Mouse (Mus musculus) limb, embryonic 10.5 days (tissue): ENCODE data around the gene Svs1. TPM values are rescaled to one million over a fixed set of nuclear protein-coding genes. Genes with fewer than 3 reads are reported as not detected.

Experiments
- DNase-seq: peaks from one replicate; pipeline ENCODE4 v3.0.0-alpha.2; 2017; ENCODE audit warnings: low spot score
- H3K27ac ChIP-seq: fragments of 300-500 bp; sonication (generic); 2 replicates; pipeline ENCODE4 v1.5.1; 2016; ENCODE audit warnings: mild to moderate bottlenecking
- H3K27me3 ChIP-seq: fragments of 300-500 bp; sonication (generic); 2 replicates; pipeline ENCODE4 v1.6.1; 2016; ENCODE audit warnings: low read depth, mild to moderate bottlenecking; ENCODE audit not compliant: poor library complexity, severe bottlenecking
- H3K36me3 ChIP-seq: fragments of 300-500 bp; sonication (generic); 2 replicates; pipeline ENCODE4 v1.6.1; 2016; ENCODE audit warnings: mild to moderate bottlenecking, moderate library complexity
- H3K4me1 ChIP-seq: fragments of 300-500 bp; sonication (generic); 2 replicates; pipeline ENCODE4 v1.6.1; 2016
- H3K4me3 ChIP-seq: fragments of 300-500 bp; sonication (generic); 2 replicates; pipeline ENCODE4 v1.5.1; 2016; ENCODE audit warnings: mild to moderate bottlenecking, moderate library complexity
- H3K9me3 ChIP-seq: fragments of 300-500 bp; sonication (generic); replicated peaks from 2 replicates; pipeline ENCODE4 v1.6.1; 2016; ENCODE audit warnings: mild to moderate bottlenecking
- whole genome bisulfite sequencing: fragments of 180-500 bp; shearing (Covaris S2); methylation state at CpG from one replicate; pipeline ENCODE4 v1.1.7; 2016; 5-methylcytosine and 5-hydroxymethylcytosine counted together
- polyA plus RNA-seq: library from polyadenylated mRNA; unstranded; fragments of >200 nt; fragmentation: Nextera tagmentation; extraction: Ambion mirVana; gene quantifications from 2 replicates; pipeline ENCODE4 v1.2.1, GENCODE M21; 2016

Gene Svs1
- polyA plus RNA-seq, 1 experiment from 2014 or later: not detected

DNA sequence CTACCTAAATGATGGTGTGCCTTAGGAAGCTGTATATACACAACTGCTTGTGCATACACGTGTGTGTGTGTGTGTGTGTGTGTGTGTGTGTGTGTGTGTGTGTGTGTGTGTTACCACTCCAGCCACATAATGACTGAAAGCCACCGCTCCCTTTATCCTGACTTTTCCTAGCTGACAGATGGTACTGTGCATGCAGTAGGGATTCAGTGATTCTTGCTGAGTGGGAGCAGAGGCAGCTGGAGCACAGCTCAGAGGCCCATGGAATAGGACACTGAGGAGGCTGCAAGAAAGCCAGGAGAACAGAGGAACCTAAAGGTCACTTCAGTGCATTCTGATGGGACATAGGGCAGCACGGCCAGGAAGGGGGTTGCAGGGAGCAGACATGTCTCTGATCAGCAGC, 4.4 kb upstream of the Svs1 start:
- no peak for DNase-seq
- no peak overlapping the region for H3K27ac ChIP-seq
- WGBS: 89% methylated on average over 3 of the region's 3 CpGs
- no peaks in the 10 kb centered on the region for H3K4me1 ChIP-seq
- no peaks in the 10 kb centered on the region for H3K27me3 ChIP-seq
- H3K36me3 ChIP-seq: no peaks in the 10 kb centered on the region
- H3K4me3 ChIP-seq: no peak overlapping the region
- H3K9me3 ChIP-seq: no peaks in the 10 kb centered on the region

DNA sequence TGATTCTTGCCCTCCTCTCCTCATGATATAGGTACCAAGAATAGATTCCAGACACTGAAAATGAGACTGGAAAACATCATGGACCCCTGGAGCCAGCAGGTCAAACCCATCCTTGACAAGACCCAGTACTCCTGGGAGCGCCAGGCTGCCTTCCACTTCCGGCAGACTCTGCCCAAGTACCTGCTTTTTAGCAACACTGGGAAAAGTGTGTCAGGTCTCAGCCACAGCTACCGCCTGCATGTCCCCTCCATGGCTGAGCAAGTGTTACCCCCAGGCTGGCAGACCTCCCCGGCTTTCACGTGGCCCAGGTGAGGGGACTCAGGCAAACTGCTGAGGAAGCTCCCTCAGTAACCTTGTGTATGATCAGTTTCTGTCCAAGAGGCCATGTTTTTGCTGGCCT, 3.3 kb downstream of the Svs1 start:
- Histone ChIP-seq H3K27ac (no peak overlapping the region), H3K36me3 (no peaks in the 10 kb centered on the region), H3K4me3 (no peak overlapping the region), H3K4me1 (no peaks in the 10 kb centered on the region), H3K27me3 (no peaks in the 10 kb centered on the region), H3K9me3 (no peaks in the 10 kb centered on the region)
- WGBS: 93% methylated on average over 5 of the region's 5 CpGs
- no peak for DNase-seq

DNA sequence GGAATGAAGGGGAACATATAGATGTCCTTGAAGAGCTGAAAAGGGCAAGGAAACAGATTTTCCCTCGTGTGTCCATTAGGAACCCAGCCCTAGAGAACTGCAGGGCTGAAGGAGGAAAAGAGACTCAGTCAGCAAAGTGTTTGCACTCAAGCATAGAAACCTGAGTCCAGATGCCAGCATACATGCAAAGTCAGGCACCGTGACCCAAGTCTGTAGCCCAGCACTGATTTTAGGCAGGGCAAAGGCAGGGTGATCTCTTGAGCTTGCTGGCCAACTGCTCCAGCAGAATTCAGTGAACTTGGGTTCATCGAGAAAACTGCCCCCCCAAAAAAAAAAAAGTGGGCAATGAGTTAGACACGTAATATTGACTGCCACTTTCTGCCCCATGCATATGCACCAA, 5.3 kb downstream of the Svs1 start:
- WGBS: 86% methylated on average over 4 of the region's 4 CpGs
- H3K4me3 ChIP-seq: no peak overlapping the region
- H3K9me3 ChIP-seq: no peaks in the 10 kb centered on the region
- H3K36me3 ChIP-seq: no peaks in the 10 kb centered on the region
- no peak overlapping the region for H3K27ac ChIP-seq
- DNase-seq: no peak
- H3K4me1 ChIP-seq: no peaks in the 10 kb centered on the region
- no peaks in the 10 kb centered on the region for H3K27me3 ChIP-seq

DNA sequence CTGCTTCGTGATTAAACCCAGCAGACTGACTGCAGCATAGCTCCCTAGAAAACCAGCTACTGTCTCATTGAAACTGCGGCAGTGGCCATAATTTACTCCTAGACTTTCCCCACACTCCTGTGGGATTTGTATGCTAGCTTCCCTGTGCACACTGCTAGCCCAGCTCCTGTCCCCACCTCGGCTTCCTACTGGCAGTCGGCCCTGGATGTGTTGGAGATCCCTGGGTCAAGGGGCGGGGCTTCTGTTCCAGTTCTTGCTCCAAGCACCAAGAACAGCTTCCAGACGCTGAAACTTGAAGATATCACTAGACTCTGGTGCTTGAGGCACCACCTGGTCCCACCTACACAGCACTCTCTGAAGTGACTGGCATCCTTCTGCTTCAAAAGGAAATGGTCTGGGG, 11.5 kb downstream of the Svs1 start:
- 0 out of 2 replicates have a peak, but pooled peaks cover 3% of the 10 kb centered on the region for H3K4me1 ChIP-seq
- no peak overlapping the region for H3K27ac ChIP-seq
- 55% methylated on average over 6 of the region's 6 CpGs for WGBS
- H3K36me3 ChIP-seq: no peaks in the 10 kb centered on the region
- no peaks in the 10 kb centered on the region for H3K9me3 ChIP-seq
- no peak overlapping the region for H3K4me3 ChIP-seq
- DNase-seq: no peak
- no peaks in the 10 kb centered on the region for H3K27me3 ChIP-seq

DNA sequence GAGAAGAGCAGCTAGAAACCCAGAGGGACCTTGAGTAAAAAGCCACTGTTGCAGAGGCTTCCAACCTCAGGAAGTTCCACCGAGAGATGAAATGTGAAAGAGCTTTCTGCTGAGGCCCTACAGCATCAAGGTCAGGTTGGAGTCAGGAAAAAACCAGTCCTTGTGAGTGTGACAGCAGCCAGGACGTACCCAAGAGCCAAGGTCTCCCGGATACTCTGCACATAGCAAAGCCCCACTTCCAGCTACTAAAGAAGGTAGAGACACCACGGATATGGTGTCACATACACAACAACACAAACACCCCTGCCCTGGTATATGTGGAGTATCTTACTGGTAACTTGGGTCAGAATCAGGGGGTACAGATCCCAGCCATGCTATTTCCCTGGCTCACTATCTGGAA, 12.1 kb downstream of the Svs1 start:
- no peaks in the 10 kb centered on the region for H3K36me3 ChIP-seq
- no peak overlapping the region for H3K4me3 ChIP-seq
- no peaks in the 10 kb centered on the region for H3K9me3 ChIP-seq
- WGBS: 94% methylated on average over 4 of the region's 4 CpGs
- 0 out of 2 replicates have a peak, but pooled peaks cover 3% of the 10 kb centered on the region for H3K4me1 ChIP-seq
- no peak overlapping the region for H3K27ac ChIP-seq
- no peak for DNase-seq
- no peaks in the 10 kb centered on the region for H3K27me3 ChIP-seq

GRCm38 (mm10) chr6:49003381-49003780, 16.7 kb downstream of the Svs1 start:
- Histone ChIP-seq H3K27me3 (no peaks in the 10 kb centered on the region), H3K9me3 (no peaks in the 10 kb centered on the region), H3K27ac (no peak overlapping the region), H3K4me1 (peaks cover 3% of the 10 kb centered on the region), H3K4me3 (no peak overlapping the region), H3K36me3 (no peaks in the 10 kb centered on the region)
- DNase-seq: no peak
- WGBS: 48% methylated on average over 4 of the region's 4 CpGs

GRCm38 (mm10) chr6:49007981-49008380, 21.3 kb downstream of the Svs1 start:
- Histone ChIP-seq H3K4me1 (peaks cover 12% of the 10 kb centered on the region), H3K4me3 (peak overlapping the region; percentile 41)
- under 1% methylated on average over 9 of the region's 9 CpGs for WGBS

DNA sequence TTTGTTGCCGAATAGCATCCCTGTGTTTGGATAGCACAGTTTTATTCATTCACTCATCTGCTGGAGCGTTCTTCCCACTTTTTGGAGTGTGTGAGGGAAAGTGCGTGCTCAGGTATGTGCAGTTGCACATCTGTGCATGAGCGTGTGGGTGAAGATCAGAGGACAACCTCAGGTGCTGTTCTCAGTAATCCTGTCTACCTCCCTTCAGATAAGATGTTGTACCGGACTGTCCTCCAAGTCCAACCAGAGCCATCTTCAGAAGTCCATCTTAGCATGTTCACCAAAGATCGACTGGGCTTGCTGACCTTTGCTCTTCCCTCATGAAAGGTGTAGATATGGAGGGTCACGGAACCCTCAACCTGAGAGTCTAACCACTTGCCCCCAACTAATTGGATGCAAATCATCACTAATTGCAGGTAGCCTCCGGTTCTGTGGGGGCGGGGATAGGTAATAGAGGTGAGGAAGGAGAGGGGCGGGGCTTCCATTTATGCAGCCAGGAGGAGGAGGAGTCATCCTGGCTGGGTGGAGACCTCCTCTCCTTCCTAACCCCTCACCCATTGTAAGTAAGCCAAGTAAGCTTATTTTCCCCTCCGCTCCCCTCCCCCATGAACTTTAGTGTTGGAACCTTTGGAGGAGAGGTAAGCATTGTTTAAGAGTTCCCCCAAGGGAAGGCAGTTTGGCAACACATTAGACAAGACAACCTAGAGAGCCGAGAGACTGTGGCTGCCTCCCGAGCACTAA, 21.9 kb downstream of the Svs1 start:
- no peaks in the 10 kb centered on the region for H3K9me3 ChIP-seq
- peaks cover 12% of the 10 kb centered on the region for H3K4me1 ChIP-seq
- peak overlapping the region; percentile 41 for H3K4me3 ChIP-seq
- no peaks in the 10 kb centered on the region for H3K36me3 ChIP-seq
- no peak for DNase-seq
- 19% methylated on average over 13 of the region's 13 CpGs for WGBS
- H3K27me3 ChIP-seq: no peaks in the 10 kb centered on the region
- H3K27ac ChIP-seq: 0 out of 2 replicates have a peak overlapping the region, but pooled peaks have one; percentile 10

More at GRCm38 (mm10) chr6:49007981-49008380, 21.3 kb downstream of the Svs1 start:
- Histone ChIP-seq H3K27me3 (no peaks in the 10 kb centered on the region), H3K27ac (no peak overlapping the region), H3K36me3 (no peaks in the 10 kb centered on the region), H3K9me3 (no peaks in the 10 kb centered on the region)
- peak; percentile 81 for DNase-seq

DNA sequence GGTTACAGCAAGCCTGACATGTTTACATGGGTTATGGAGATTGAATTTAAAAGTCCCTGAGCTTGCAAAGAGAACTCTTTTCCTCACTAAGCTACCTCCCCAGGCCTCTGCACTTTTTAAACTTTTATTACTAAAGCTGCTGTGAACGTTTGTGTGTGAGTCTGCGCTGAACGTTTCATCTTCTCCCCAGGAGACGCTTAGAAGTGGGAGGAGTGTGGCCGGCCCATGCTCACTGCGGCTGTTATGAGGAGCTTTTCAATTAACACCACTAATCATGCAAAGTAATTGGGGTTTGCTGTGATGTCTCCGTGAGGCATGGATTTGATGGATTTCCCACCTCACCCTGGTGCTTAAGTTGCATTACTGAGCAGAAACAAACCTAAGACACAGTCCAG, 22.5 kb downstream of the Svs1 start:
- H3K4me3 ChIP-seq: peak overlapping the region; percentile 41
- no peaks in the 10 kb centered on the region for H3K36me3 ChIP-seq
- H3K9me3 ChIP-seq: no peaks in the 10 kb centered on the region
- no peak for DNase-seq
- H3K27me3 ChIP-seq: no peaks in the 10 kb centered on the region
- 0 out of 2 replicates have a peak overlapping the region, but pooled peaks have one; percentile 10 for H3K27ac ChIP-seq
- 20% methylated on average over 7 of the region's 7 CpGs for WGBS
- H3K4me1 ChIP-seq: peaks cover 12% of the 10 kb centered on the region

DNA sequence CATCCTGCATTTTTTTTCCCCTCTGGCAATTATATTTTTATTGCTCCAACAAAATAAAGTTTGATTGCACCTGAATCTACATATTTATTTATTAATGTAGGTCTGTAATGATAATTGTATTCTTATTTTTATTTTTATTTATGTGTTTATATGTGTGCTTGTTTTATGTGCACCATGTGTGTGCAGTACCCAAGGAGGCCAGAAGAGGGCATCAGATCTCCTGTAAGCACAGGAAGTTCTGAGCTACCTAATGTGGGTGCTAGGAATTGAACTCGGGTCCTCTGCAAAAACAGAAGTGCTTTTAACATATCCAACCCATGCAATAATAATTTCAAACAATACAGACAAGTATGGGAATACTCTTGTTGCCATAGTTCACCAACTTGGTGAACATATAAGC, 23.0 kb downstream of the Svs1 start:
- no peak overlapping the region for H3K4me3 ChIP-seq
- H3K27ac ChIP-seq: no peak overlapping the region
- 93% methylated on average over 1 of the region's 1 CpGs for WGBS
- H3K9me3 ChIP-seq: no peaks in the 10 kb centered on the region
- DNase-seq: no peak
- no peaks in the 10 kb centered on the region for H3K27me3 ChIP-seq
- H3K36me3 ChIP-seq: no peaks in the 10 kb centered on the region
- peaks cover 12% of the 10 kb centered on the region for H3K4me1 ChIP-seq

GRCm38 (mm10) chr6:49011191-49011590, 24.5 kb downstream of the Svs1 start:
- no peak overlapping the region for H3K27ac ChIP-seq
- H3K27me3 ChIP-seq: no peaks in the 10 kb centered on the region
- WGBS: 87% methylated on average over 5 of the region's 5 CpGs
- H3K9me3 ChIP-seq: no peaks in the 10 kb centered on the region
- no peak for DNase-seq
- H3K4me3 ChIP-seq: no peak overlapping the region
- H3K36me3 ChIP-seq: no peaks in the 10 kb centered on the region
- H3K4me1 ChIP-seq: peaks cover 12% of the 10 kb centered on the region

DNA sequence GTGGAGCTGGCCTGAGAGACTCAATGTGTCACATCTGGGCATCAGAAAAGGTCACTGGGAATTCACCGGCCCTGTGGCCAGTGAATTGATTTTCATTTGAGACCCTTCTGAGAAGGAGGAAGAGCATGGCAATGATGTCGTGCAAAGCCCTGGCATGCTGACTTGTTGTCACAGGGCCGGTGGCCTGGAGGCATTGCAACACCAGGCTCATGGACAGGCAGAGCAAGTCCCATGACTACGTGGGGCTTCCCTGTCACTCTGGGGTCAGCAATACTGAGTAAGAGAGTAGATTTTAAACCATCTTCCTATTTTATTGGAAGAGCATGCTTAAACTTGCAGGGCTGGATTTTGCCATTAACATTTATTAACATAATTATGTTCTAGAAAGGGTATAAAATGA, 26.4 kb downstream of the Svs1 start:
- no peak for DNase-seq
- H3K4me1 ChIP-seq: peaks cover 12% of the 10 kb centered on the region
- H3K9me3 ChIP-seq: no peaks in the 10 kb centered on the region
- H3K27ac ChIP-seq: no peak overlapping the region
- 81% methylated on average over 4 of the region's 4 CpGs for WGBS
- H3K36me3 ChIP-seq: no peaks in the 10 kb centered on the region
- H3K27me3 ChIP-seq: no peaks in the 10 kb centered on the region
- H3K4me3 ChIP-seq: no peak overlapping the region

DNA sequence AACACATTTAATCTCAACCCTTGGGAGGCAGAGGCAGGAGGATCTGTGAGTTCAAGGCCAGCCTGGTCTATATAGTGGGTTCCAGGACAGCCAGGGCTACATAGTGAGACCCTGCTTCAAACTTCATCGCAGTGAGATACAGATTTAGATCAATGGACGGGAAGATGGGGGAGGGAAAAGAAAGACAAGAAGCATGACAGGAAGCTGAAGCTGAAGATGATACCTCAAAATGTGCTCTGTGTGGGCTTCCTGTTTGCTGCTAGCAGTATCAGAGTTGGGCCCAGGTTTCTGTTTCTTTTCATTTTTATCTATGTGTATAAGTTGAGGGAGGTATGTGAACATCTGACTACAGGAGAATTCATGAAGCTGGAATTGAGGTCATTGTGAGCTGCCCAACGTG, 26.8 kb downstream of the Svs1 start:
- H3K4me3 ChIP-seq: no peak overlapping the region
- no peak for DNase-seq
- no peaks in the 10 kb centered on the region for H3K27me3 ChIP-seq
- H3K9me3 ChIP-seq: no peaks in the 10 kb centered on the region
- H3K27ac ChIP-seq: no peak overlapping the region
- 89% methylated on average over 3 of the region's 3 CpGs for WGBS
- H3K36me3 ChIP-seq: no peaks in the 10 kb centered on the region
- H3K4me1 ChIP-seq: peaks cover 8% of the 10 kb centered on the region

DNA sequence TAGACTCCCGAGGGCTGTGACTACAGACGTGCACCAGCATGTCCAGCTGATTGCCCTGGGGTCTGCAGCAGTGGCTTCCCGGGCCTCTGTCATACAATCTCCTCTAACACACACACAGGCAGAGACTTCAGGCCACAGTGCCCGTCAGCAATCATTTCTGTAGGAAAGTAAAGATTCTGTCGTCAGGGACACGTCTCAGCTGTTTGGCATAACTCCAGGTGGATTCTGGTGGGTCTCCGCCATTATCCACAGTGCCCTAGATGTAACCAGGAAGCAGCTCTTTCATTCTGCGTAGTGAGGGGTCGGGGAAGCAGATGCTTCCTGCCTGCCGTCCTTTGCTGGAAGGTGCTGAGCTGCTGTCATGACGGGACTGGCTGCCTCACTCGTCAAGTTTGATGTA, 30.5 kb downstream of the Svs1 start:
- DNase-seq: no peak
- Histone ChIP-seq H3K27me3 (no peaks in the 10 kb centered on the region), H3K9me3 (no peaks in the 10 kb centered on the region), H3K4me3 (no peak overlapping the region), H3K27ac (no peak overlapping the region), H3K36me3 (no peaks in the 10 kb centered on the region), H3K4me1 (peaks cover 4% of the 10 kb centered on the region; the same call in 1 of the 2 replicates)
- WGBS: 71% methylated on average over 12 of the region's 12 CpGs
